Mouse (Mus musculus): Measurements from ENCODE around the gene Abcb5.

DNA sequence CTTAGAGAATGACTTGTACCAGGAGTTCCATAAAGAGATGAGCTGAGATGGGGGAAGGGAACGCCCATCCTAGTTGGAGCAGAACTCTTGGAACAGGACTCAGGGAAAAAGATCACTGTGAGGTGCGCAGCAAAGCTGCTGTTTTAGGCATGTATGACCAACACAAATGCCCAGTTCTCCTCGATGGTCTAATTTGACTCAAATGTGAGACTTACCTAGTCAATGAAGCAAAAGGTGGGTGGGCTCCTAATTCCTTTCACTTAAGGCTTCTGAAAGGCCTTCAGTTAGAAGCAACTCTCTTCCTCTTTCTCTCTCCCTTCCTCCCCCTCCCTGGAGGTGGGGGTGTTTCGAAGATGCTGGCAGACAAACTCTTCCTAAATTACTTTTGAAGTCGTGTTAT is 126.8 kb downstream of the Abcb5 start:
- no peak for TF ChIP-seq SRF (IDR thresholded peaks at IDR 0.05; ENCODE audit: control insufficient read depth, insufficient read length, low read depth)
- TF ChIP-seq REST (IDR thresholded peaks at IDR 0.05; ENCODE audit: insufficient read depth, insufficient read length): no peak
- TF ChIP-seq E2F4 (IDR thresholded peaks at IDR 0.05; ENCODE audit: insufficient read depth): no peak
- TF ChIP-seq MAX (IDR thresholded peaks at IDR 0.05; ENCODE audit: low read depth): no peak
- TF ChIP-seq POLR2A (IDR thresholded peaks at IDR 0.05; ENCODE audit: insufficient read length, low read depth): no peak
- no peak for TF ChIP-seq USF1 (IDR thresholded peaks at IDR 0.05; ENCODE audit: low read depth)
- TF ChIP-seq MYOG (IDR thresholded peaks at IDR 0.05; ENCODE audit: control insufficient read depth in 1 of 3, insufficient read depth in 1 of 3, insufficient read length in 2 of 3, low read depth in 2 of 3): no peak
- no peak for TF ChIP-seq TCF3 (IDR thresholded peaks at IDR 0.05; ENCODE audit: insufficient read length, low read depth)
- no peak for TF ChIP-seq MYOD1 (IDR thresholded peaks at IDR 0.05; ENCODE audit: control insufficient read depth in 1 of 3, insufficient read length in 2 of 3, low read depth in 2 of 3)
